Mouse (Mus musculus) MEL-GATA-1-ER (cell line): ENCODE data around the gene Ints3.

Source experiments
- DNase-seq: peaks from one replicate; pipeline ENCODE4 v3.0.0-alpha.2; 2012; ENCODE audit warnings: low read depth; ENCODE audit errors: extremely low read depth

Ints3 gene

DNA sequence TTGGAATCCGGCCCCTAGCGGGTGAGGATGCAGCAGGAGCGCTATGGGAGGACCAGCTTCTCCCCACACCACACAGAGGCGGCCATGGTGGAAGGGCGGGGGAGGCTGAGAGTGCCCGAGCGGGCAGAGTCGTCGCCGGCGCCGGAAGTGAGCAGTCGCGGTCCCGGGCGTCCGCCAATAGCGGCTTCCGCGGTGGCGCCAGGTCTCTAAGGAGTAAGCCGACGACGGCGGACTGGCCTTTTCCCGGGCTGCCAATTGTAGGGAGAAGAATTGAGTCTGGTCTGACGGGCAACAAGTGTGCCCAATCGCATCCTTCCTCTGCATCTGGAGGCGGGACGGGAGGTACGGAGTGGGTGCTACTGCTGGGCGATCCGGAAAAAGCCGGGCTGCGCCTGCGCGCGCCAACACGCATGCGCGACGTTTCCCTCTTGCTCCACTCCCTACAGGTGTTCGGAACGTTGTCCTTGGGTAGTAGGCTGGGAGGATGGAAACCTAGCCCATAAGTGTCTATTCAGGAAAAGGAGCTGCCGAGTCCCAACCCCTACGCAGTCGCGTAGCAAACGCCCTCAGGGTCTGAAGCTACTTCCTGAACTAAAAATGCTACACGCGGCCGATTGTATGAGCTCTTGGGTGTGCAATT, at the start of gene Ints3:
Gene Ints3, minus strand, starts transcription at position 242 of the 640 bp plus-strand sequence.
- peak; percentile 100 for DNase-seq

DNA sequence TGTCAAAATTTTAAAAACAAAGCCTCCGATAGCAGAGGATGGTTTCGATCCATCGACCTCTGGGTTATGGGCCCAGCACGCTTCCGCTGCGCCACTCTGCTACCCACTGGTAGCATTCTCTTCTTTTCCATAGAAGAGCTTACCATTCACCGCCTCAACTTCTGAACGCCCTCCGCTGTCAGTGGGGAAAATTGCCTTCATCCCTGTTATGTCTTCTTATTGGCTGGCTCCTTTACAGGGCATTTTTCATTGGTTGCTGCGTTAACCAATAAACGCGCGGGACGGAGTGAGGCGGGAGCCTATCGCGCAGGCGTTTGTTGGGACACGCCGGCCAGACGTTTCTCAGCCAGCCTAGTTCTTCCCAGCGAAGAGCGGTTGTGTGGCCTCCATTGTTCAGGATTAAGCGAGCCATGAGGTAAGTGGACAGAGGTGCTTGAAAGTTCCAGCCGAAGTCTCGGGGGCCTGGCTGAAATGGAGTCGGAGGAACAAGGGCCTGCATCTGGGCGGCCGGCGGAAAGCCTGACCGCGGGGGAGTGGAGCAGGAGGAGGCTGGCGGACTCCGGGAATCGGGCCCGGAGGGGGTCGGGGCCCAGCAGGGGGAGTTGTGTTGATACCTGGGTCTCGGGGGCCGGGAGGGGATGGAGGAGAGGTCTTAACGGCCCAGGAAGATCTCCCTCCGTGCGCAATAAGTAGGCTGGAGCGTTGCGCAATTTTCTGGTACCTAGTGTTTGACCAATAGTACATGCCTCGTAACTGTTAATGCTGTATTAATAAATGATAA, 42.6 kb upstream of the Ints3 start, which contains the start of gene Ilf2:
Gene Ilf2, plus strand, starts transcription at position 296 of the 781 bp plus-strand sequence.
- peak; percentile 98 for DNase-seq

DNA sequence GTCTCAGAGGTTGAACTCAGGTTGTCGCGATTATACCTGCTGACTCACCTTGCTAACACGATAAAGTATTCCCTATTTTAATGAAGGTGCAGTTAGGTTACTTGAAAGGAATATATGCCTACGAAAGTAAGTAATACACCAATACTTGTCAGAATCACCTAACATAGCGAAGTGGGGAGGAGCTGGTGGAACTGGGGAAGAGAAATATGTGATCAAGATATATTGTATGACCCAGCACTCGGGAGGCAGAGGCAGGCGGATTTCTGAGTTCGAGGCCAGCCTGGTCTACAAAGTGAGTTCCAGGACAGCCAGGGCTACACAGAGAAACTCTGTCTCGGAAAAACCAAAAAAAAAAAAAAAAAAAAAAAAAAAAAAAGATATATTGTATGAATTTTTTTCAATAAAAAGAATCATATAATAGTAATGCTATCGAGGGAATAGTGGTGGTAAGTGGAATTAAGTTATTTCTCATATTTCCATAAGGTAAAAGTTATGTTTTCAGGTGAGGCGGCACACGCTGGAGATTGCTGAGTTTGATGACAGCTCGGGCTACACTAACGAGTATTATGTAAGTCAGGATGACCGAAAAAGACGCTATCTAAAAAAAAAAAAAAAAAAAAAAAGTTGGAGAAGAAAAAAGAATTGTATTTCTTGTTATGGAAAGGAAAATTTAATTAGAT, 41.9 kb upstream of the Ints3 start:
- DNase-seq, result peak; percentile 44

DNA sequence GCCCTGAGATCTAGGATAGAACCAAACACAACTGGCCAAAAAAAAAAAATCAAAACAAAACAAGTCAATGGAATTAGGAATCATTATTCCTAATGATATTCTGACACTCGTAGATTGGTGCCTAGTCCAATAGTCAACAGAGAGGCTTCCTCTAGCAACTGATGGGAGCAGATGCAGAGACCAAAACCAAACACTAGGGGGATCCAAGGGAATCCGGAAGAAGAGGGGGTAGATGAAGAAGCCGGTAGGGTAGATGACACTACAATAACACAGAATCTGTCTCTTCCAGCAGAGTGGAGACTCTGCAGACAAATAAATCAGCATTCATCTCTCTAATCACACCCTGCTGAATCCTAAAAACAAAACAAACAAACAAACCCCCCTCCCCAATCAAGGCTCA, 38.8 kb upstream of the Ints3 start:
- DNase-seq, result peak; percentile 85

DNA sequence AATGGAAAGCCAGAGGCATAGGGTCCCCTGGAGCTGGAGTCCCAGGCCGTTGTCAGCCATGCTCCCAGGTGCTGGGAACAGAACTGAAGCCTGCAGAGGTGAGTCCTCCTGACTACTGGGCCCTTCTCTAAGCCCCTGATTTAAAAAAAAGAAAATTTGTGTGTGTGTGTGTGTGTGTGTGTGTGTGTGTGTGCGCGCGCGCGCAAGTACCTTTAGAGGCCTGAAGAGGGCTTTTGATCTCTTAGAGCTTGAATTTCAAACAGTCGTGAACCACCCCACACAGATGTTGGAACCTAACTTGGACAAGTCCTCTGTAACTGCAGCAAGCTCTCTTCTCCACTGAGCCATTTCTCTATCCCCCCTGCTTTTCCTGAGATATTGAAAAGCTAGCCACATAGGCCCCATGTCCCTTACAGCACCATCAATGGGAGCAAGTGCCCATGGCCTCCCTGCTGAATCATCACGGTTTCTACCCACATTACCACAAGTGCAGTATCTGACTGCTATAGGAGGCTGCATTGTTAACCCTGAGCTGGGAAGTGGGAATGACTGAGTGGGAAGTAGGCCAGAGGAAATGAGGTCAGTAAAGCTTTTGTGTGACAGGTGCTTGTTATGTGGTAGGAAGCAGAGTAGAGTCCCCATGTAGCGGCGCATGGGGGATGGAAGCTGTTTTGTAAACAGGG, 34.3 kb upstream of the Ints3 start:
- no peak for DNase-seq

DNA sequence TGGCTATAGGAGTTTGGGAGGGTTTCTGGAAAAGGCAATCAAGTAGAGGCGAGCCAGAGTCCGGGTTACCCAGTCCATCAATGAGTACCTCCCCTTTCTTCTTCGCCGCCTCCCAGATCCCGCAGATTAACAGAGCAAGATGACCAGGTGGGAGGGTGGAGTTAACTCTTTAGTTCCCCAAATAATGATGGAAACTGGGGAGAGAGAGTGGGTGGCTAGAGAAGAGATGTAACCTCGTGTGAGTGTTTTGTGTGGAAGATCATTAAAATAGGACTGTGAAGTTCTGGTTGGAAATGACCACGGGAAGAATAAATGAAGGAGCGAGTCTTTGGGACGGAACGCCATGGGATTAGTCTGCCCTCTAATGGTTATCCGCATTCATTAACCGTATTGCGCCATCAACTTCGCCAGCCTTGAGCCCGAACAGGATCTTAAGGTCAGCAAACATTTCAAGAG, 32.9 kb upstream of the Ints3 start:
- peak; percentile 54 for DNase-seq

DNA sequence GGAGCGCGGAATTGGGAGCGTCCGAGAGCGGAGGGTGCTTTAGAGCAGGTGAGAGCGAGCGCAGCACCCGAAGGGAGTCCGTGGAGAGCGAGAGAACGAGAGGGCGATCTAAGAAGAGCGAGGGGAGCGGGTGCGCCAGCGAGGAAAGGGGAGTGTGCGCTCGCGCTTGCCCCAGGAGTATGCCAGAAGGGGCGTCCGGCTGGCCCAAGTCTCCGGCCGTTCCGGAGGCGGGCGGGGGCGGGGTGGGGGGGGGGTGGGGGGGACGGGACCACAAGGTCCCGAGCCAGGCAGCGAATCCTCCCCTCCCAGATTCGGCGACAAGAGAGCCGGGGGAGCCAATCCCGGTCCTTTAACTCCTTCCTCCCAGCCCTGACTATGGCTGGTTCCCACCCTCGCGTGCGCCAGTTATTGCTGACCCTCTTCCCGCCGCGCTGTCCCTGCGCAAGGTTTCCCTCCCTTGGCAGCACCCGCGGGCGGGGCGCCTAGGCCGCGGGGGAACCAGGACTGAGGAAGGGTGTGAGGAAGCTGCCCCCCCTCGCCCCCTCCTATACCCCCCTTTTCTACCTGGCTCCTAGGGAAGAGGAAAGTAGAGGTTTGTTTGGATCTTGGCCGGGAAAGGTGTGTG, 32.4 kb upstream of the Ints3 start, which contains the start of gene Npr1:
Gene Npr1, minus strand, starts transcription at position 181 of the 625 bp plus-strand sequence.
- DNase-seq, result no peak

DNA sequence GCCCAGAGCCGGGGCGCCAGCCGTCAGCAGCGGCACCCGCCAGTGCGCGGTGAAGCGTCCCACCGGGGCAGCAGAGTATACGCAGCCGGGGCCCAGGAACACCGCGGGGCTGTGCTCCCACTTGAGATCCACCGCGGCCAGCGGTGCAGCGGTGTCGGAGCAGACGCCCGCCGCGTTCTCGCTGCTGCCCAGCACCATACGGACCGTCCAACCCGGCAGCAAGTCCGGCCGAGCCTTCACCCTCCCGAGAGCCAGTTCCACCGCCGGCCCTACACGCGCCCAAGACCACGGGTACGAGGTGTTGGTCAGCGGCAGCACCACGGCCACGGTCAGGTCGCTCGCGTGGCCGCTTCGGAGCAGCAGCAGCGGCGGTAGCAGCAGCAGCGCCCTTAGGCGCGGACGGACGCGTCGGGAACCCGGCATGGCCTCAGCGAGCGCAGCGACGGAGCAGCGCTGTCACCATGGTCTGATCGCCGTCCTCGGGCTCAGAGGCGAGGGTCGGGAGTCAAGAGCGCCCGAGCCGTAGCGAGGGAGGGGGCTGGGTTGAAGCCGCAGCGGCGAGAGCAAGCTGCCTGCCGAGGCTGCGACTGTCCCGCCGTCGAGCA, 31.8 kb upstream of the Ints3 start:
- no peak for DNase-seq

DNA sequence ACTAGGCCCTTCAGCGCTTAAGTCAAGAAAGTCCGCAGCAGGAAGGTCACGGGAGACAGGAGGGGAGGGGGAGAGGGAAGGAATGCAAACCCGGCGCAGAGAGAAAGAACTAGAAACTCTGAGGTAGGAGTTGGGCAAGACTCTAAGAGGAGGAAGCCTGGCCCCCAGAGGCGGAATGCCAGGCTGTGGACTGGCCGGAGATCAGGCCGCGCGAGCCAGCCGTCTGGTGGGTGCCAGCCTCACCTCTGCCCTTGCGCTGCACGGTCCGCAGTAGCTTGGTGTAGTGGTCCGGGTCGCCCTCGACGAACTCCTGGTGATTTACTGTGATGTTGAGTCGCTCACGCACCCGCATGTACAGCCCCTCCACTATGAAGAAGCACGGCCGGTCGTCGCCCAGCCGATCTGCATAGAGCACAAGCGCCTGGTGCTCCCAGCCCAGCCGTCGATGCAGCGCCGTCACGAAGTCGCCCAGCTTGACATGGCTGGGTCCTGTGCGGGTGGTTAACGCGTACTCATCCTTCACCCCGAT, 31.2 kb upstream of the Ints3 start:
- DNase-seq, result no peak

DNA sequence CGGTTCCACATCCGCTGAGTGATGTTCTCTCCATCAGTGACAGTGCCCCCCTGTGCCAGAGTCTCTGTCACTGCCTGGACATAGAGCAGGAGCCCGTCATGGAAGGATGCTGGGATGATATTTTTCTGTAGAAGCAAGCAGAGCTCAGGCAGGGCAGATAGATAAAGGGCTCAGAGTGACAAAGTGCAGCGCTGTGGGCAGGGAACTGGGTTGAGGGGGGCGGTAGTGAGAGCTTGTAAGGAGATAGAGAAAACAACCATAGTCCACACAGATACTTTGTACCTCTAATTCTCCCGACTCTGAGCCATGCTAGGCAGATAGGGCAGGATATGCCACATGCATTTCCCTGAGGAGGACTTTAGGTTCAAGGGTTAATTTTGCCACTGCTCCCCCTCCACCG, 29.2 kb upstream of the Ints3 start:
- DNase-seq, result no peak

DNA sequence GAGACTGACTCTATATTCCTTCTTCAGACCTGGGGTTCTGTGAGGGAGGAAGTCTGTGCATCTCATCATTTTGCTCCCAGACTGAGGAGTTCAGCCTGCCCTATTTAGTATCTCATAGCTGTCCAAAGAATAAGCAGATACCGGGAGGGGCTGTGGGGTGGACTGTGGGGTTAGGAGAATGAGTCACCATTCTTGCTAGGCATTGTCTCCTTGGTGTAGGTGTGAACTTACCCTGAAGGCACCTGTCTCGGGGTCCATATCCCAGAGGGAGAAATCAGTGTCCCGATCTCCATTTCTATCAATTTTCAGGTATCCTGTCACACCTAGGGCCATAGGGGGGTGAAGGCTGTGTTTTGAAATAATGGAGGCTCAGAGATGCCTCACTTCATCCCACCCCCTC, 28.5 kb upstream of the Ints3 start:
- no peak for DNase-seq

DNA sequence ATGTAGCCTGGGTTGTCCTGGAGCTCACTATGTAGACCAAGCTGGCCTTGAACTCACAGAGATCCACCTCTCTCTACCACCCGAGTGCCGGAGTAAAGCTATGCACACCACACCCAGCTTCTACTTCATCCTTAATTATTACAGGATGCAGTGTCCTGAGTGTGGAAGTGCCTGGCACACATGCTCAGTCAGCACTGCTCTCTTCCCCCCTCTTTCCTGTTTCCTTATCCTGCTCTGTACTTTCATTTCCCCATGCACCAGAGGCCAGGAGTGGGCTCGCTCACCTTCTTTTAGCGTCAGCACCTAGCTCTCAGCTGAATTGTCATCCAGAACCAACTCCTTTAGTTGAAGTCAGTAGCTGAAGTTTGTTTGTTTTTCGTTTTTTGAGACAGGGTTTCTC, 26.9 kb upstream of the Ints3 start:
- no peak for DNase-seq

DNA sequence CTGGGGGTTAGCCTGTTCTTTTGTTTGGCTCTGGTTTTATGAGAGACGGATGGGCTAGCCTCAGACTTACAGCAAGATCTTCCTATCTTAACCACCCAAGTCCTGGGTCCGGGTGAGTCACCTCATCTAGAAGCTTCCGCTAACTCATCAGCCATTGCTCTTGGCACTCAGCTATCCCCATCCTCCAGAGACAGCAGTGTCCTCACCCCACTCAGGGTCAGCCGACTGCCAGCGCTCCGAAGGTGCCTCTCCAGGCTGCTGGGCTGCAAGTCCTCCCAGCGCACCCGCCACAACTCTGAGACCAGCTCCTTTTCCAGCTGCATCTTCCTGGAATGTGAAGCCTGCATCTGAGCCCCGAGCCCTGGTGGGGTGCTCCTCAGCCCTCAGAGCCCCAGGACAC, 26.3 kb upstream of the Ints3 start:
- DNase-seq, result no peak

DNA sequence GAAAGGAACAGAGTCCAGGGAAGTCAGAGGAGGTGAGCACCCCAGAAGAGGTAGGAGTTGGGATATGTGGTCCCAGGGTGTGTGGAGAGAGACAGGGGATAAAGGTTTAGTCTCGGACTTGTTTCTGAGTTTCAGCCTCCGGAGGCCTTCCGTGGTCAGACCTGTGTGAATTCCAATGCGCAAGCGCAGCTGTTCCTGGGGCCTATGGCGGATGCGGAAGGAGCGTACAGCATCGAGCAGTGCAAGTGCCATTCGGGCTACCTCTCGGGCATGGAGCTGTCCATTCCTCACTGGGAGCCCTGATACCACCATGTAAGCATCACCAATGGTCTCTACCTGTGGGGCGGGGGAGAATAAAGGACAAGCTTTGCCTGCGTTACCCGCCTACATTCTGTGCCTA, 21.5 kb upstream of the Ints3 start:
- DNase-seq, result no peak

DNA sequence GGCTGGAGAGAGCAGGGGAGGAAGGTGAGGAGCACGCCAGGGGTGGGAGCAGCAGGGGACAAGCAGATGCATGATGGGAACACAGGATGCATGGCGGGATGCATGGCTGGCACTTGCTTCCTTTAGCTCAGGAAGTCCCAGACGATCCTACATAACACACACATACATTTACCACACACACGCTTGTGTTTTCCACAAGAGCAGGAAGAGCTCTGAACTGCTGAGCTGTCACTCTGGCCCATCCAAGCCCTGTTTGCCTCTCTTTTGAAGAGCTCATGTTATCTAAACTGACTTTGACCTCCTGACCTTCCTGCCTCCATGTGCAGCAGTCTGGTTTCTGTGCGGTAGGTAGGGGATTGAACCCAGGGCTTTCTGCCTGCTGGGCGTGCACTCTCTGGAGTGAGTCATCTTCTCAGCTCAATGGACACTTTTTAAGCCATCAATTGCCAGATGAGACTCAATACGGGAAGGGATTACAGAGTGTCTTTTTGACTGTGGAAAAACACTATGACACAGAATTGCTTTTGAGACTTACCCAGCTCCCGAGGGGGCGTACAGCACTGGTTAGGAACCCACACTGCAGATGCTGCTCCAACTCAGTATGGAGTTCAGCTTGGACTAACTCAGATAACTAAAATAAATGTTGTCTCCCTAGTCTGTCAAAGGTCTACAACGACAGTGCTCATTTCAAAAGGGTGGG, 18.1 kb upstream of the Ints3 start:
- DNase-seq, result no peak

DNA sequence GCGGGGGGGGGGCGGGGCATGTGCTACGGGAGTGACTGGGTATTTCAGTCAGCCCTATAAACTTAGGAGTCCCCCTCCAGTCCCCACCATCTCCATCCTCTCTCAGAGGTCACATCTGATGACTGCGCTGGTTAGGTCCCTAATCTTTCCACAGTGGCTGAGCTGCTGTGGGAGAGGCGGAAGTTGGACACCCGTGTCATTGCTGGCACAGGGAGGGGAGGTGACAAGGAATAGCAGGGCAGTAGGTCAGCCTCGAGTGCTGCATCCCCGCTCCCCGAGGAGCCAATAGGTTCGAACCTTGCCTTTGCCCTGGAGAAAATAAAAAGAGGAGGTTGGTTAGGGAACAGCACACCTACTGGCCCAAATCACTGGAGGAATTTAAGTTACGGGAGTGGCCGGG, 17.5 kb upstream of the Ints3 start:
- DNase-seq, result no peak

DNA sequence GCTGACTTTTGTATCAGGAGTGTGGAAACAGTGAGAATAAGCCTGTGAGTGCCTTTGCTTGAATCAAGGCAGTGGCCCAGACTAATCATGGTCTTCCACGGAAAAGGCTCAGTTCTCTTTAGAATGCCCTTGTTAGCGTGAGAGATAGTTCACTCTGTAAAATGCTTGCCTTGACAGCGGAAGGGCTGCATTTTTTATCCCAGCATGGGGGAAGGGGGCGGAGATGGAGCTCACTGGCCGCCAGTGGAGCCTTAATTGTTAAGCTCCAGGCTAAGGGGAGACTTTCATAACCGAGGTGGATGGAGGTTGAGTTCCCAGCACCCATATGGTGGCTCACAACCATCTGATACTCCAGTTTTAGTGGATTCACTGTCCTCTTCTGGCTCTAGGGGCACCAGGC, 15.2 kb upstream of the Ints3 start:
- no peak for DNase-seq

DNA sequence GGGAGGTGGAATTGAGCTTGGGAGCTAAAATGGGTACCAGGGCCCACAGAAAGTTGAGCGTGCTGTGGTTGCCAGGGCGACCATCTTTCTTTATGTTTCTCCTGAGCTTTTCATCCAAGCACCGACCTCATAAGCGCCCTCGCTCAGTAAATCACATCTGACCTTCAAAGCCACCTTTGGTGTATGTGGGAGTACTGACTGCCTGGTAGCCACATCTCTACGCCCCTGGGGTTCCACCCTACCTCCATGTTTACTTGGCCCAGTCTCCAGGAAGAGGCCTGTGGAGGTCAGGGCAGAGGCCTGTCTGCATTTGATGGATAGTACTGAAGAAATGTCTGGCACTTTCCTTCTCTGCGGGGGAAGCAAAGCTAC, 13.7 kb upstream of the Ints3 start:
- DNase-seq, result no peak

DNA sequence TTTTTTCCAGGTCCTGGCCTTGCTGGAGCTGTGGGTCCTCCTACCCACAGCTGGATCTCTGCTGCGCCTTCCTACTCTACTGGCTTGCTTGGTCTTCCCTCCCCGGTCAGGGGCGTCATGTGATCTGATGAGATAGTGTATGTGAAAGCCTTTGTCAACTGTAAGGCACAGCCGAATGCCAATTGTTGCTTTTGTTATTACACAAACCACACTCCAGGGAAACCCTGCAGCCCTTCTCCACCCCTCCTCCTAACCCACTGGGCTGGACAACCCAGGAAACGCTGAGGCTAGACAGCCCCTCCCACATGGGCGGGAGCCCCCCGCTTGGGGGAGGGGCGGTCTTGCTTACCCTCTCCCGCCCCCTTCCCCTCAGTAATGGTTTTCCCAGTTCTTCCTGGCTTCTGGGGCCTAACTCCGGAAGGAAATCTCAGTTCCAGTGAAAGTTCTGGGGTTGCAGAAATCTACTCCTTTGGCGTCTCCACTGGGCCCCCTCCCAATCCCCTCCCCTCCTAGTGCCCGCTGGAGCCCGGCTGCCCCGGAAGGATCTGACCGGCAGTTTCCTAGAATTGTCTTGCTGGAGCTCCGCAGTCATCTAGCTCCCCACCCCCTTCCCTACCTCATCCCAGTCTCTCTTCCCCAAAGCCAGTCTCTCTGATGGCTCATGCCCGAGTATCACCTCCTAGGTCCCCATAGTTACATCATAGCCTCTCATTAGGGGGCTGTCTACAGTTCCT, 13.1 kb upstream of the Ints3 start:
- DNase-seq, result no peak
